Mouse (Mus musculus): ENCODE measurements around the gene Casq1. TPM values are rescaled to one million over a fixed set of nuclear protein-coding genes. Genes with fewer than 3 reads are reported as not detected.

The Casq1 gene
- polyA plus RNA-seq (2015; fragmentation: Illumina TruSeq; extraction: RNeasy Lipid Tissue Mini Kit (QIAGEN cat#74804); ENCODE audit: insufficient read depth, low read depth, low replicate concordance), result not detected

GRCm38 (mm10) chr1:172219451-172220406 lies at the start of gene Casq1:
TSS of gene Casq1 (minus strand) at chr1:172219868.

GRCm38 (mm10) chr1:172261477-172262078 lies 41.9 kb upstream of the Casq1 start, which contains the start of gene Igsf8:
TSS of gene Igsf8 (plus strand) at chr1:172261641.

GRCm38 (mm10) chr1:172258314-172258713 lies 38.6 kb upstream of the Casq1 start, which contains the start of gene Atp1a4:
TSS of gene Atp1a4 (minus strand) at chr1:172258414.

GRCm38 (mm10) chr1:172206141-172206917 lies 13.3 kb downstream of the Casq1 start, which contains the start of gene Pea15a:
TSS of gene Pea15a (minus strand) at chr1:172206804.

Other genes starting within 250 kb of the Casq1 start
- 1.3 TPM for gene Vangl2, start 191.4 kb downstream of the Casq1 start, polyA plus RNA-seq (2015; fragmentation: Illumina TruSeq; extraction: RNeasy Lipid Tissue Mini Kit (QIAGEN cat#74804); ENCODE audit: insufficient read depth, low read depth, low replicate concordance)
- gene Nhlh1, start 162.3 kb downstream of the Casq1 start, polyA plus RNA-seq (2015; fragmentation: Illumina TruSeq; extraction: RNeasy Lipid Tissue Mini Kit (QIAGEN cat#74804); ENCODE audit: insufficient read depth, low read depth, low replicate concordance), result not detected
- 68.5 TPM for gene Copa, start 137.3 kb downstream of the Casq1 start, polyA plus RNA-seq (2015; fragmentation: Illumina TruSeq; extraction: RNeasy Lipid Tissue Mini Kit (QIAGEN cat#74804); ENCODE audit: insufficient read depth, low read depth, low replicate concordance)
- 19.2 TPM for gene Ncstn, start 137.1 kb downstream of the Casq1 start, polyA plus RNA-seq (2015; fragmentation: Illumina TruSeq; extraction: RNeasy Lipid Tissue Mini Kit (QIAGEN cat#74804); ENCODE audit: insufficient read depth, low read depth, low replicate concordance)
- gene Pex19, start 93.1 kb downstream of the Casq1 start, polyA plus RNA-seq (2015; fragmentation: Illumina TruSeq; extraction: RNeasy Lipid Tissue Mini Kit (QIAGEN cat#74804); ENCODE audit: insufficient read depth, low read depth, low replicate concordance), result 19.0 TPM
- 27.7 TPM for gene Dcaf8, start 71.8 kb downstream of the Casq1 start, polyA plus RNA-seq (2015; fragmentation: Illumina TruSeq; extraction: RNeasy Lipid Tissue Mini Kit (QIAGEN cat#74804); ENCODE audit: insufficient read depth, low read depth, low replicate concordance)
- gene Pea15a, start 13.1 kb downstream of the Casq1 start, polyA plus RNA-seq (2015; fragmentation: Illumina TruSeq; extraction: RNeasy Lipid Tissue Mini Kit (QIAGEN cat#74804); ENCODE audit: insufficient read depth, low read depth, low replicate concordance), result 38.0 TPM
- not detected for gene Atp1a4, start 38.5 kb upstream of the Casq1 start, polyA plus RNA-seq (2015; fragmentation: Illumina TruSeq; extraction: RNeasy Lipid Tissue Mini Kit (QIAGEN cat#74804); ENCODE audit: insufficient read depth, low read depth, low replicate concordance)
- 15.7 TPM for gene Igsf8, start 41.8 kb upstream of the Casq1 start, polyA plus RNA-seq (2015; fragmentation: Illumina TruSeq; extraction: RNeasy Lipid Tissue Mini Kit (QIAGEN cat#74804); ENCODE audit: insufficient read depth, low read depth, low replicate concordance)
- gene Atp1a2, start 78.2 kb upstream of the Casq1 start, polyA plus RNA-seq (2015; fragmentation: Illumina TruSeq; extraction: RNeasy Lipid Tissue Mini Kit (QIAGEN cat#74804); ENCODE audit: insufficient read depth, low read depth, low replicate concordance), result 6.4 TPM
- not detected for gene Kcnj9, start 109.5 kb upstream of the Casq1 start, polyA plus RNA-seq (2015; fragmentation: Illumina TruSeq; extraction: RNeasy Lipid Tissue Mini Kit (QIAGEN cat#74804); ENCODE audit: insufficient read depth, low read depth, low replicate concordance)
- gene Kcnj10, start 121.3 kb upstream of the Casq1 start, polyA plus RNA-seq (2015; fragmentation: Illumina TruSeq; extraction: RNeasy Lipid Tissue Mini Kit (QIAGEN cat#74804); ENCODE audit: insufficient read depth, low read depth, low replicate concordance), result not detected
- gene Pigm, start 156.7 kb upstream of the Casq1 start, polyA plus RNA-seq (2015; fragmentation: Illumina TruSeq; extraction: RNeasy Lipid Tissue Mini Kit (QIAGEN cat#74804); ENCODE audit: insufficient read depth, low read depth, low replicate concordance), result 3.2 TPM